Mouse (Mus musculus) cerebellum, adult 2 months (tissue): ENCODE measurements around the gene Nudt14.

Source experiments
- CTCF ChIP-seq: fragments of 200-500 bp; IDR thresholded peaks from 2 replicates; pipeline ENCODE4 v1.5.1; 2011; ENCODE audit warnings: low read depth, mild to moderate bottlenecking, control low read depth, low read length, moderate library complexity, borderline replicate concordance; ENCODE audit not compliant: insufficient read depth
- POLR2A ChIP-seq: fragments of 200-500 bp; IDR thresholded peaks from 2 replicates; pipeline ENCODE4 v1.6.1; 2011; ENCODE audit warnings: low read length, control low read depth, borderline replicate concordance; ENCODE audit not compliant: insufficient read depth

DNA sequence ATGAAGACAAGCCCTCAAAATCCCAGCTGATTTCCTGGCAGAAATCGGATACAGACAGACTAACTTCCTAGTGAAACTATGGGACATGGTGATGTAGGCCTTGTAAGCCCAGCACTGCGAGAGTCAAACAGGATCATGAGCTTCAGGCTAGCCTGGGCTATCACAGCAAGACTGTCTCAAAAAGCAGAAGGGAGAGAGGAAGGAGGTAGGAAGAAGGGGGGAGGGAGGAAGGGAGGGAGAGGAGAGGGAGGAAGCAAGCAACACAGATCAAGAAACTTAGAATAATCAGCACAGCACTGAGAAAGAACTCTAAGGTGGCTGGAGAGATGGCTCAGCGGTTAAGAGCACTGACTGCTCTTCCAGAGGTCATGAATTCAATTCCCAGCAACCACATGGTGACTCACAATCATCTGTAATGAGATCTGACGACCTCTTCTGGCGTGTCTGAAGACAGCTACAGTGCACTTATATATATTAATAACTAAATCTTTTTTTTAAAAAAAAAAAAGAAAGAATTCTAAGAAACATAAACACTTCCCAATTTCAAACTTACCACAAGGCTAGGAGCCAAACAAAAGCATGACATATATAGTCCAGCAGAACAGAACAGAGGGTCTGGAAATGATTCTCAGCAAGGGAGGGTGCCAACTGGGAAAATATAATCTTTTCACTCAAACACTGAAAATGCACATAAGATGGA lies 48.9 kb upstream of the Nudt14 start:
- no peak for TF ChIP-seq CTCF
- TF ChIP-seq POLR2A = no peak
